Mouse (Mus musculus): ENCODE data around the gene Fmo2. TPM values are rescaled to one million over a fixed set of nuclear protein-coding genes. Genes with fewer than 3 reads are reported as not detected.

Gene Fmo2
- polyA plus RNA-seq, 1 experiment from 2014 or later: 5.2 TPM

DNA sequence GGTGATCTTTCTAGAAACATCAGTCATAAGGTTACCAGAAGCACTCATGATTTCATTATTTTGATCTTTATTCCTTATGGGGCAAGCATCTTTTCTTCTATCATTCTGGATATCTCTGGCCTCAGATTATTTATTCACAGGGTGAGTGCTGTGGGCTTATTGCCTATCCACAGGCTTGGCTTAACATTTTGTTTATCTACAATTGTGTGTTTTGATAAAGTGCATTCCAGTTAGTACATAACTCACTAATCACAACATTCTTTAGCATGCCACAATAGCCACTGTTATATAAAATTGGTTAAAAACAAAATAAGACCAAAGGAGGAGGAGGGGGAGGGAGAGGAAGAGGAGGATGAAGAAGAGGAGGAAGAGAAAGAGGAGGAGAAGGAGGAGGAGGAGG, 13.6 kb upstream of the Fmo2 start:
- H3K9ac ChIP-seq (ENCODE audit: low read depth, low read length): no peak overlapping the region
- no peaks in the 10 kb centered on the region for H3K9me3 ChIP-seq (ENCODE audit: control insufficient read depth, low read length)
- H3K4me1 ChIP-seq (ENCODE audit: control insufficient read depth, insufficient read depth, low read length): no peaks in the 10 kb centered on the region
- H3K4me2 ChIP-seq (ENCODE audit: low read depth, low read length): no peak overlapping the region
- DNase-seq (ENCODE audit: low spot score) (no peak), ATAC-seq (ENCODE audit: low read depth) (no peak)
- no peaks in the 10 kb centered on the region for H3K36me3 ChIP-seq (ENCODE audit: control insufficient read depth, insufficient read depth, low read length)
- H3K4me3 ChIP-seq (ENCODE audit: low read depth, low read length): no peak overlapping the region
- no peaks in the 10 kb centered on the region for H3K27me3 ChIP-seq (replicated peaks; ENCODE audit: control insufficient read depth, insufficient read depth, low read length)
- H3K27ac ChIP-seq (replicated peaks; ENCODE audit: low read depth, low read length): no peak overlapping the region

DNA sequence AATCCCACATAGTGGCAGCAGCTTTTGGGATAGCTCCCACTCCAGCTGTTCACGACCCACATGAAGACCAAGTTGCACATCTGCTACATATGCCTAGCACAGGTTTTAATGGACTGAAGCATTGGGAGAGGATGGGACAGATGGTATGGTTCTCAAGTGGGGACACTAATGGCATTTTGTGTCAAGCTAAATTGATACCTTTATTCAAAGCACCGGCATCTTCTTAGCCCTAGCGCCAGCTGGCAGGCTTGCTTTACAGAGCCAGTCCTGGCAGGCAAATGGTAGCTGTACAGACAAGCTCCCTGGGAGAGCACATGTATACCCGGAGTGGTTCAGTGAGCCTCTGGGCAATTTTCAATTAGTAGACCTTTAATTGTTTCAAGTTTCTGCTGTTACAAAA, 3.4 kb upstream of the Fmo2 start:
- 52% methylated on average over 4 of the region's 4 CpGs for WGBS
- ATAC-seq (ENCODE audit: low read depth): peak; percentile 77; the same call in 1 of the 2 replicates

DNA sequence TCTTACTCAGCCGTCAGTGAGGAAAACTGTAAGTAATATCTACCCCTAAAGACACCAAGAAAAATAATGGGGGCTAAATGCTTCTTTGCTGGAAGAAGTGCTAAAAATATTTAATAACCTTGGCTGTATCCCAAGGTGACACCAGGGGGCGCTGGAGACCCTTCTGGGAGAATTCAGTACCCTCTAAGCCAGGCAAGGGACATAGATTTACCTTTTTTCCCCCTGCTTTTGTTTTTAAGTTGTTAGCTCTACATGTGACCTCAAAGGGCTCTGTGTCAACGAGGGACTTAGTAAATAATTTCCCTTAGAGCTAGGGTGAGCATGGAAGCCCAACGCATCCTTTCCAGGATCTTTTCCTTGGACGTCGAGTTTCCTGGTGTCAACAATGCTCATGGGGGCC, 2.6 kb downstream of the Fmo2 start:
- ATAC-seq (ENCODE audit: low read depth) (0 out of 2 replicates have a peak, but pooled peaks have one; percentile 39), DNase-seq (ENCODE audit: low spot score) (peak; percentile 64)
- H3K9ac ChIP-seq (ENCODE audit: low read depth, low read length): no peak overlapping the region
- H3K36me3 ChIP-seq (ENCODE audit: control insufficient read depth, insufficient read depth, low read length): no peaks in the 10 kb centered on the region
- WGBS: 33% methylated on average over 6 of the region's 6 CpGs
- no peak overlapping the region for H3K27ac ChIP-seq (replicated peaks; ENCODE audit: low read depth, low read length)
- H3K27me3 ChIP-seq (replicated peaks; ENCODE audit: control insufficient read depth, insufficient read depth, low read length): no peaks in the 10 kb centered on the region
- no peak overlapping the region for H3K4me3 ChIP-seq (ENCODE audit: low read depth, low read length)
- no peaks in the 10 kb centered on the region for H3K9me3 ChIP-seq (ENCODE audit: control insufficient read depth, low read length)
- H3K4me2 ChIP-seq (ENCODE audit: low read depth, low read length): no peak overlapping the region
- H3K4me1 ChIP-seq (ENCODE audit: control insufficient read depth, insufficient read depth, low read length): no peaks in the 10 kb centered on the region

More for the DNA sequence above, 3.4 kb upstream of the Fmo2 start:
- H3K4me3 ChIP-seq (ENCODE audit: low read depth, low read length): no peak overlapping the region
- H3K4me1 ChIP-seq (ENCODE audit: control insufficient read depth, insufficient read depth, low read length): no peaks in the 10 kb centered on the region
- H3K27ac ChIP-seq (replicated peaks; ENCODE audit: low read depth, low read length): 0 out of 2 replicates have a peak overlapping the region, but pooled peaks have one; percentile 12
- H3K9ac ChIP-seq (ENCODE audit: low read depth, low read length): no peak overlapping the region
- H3K4me2 ChIP-seq (ENCODE audit: low read depth, low read length): no peak overlapping the region
- DNase-seq (ENCODE audit: low spot score): peak; percentile 73
- no peaks in the 10 kb centered on the region for H3K36me3 ChIP-seq (ENCODE audit: control insufficient read depth, insufficient read depth, low read length)
- no peaks in the 10 kb centered on the region for H3K9me3 ChIP-seq (ENCODE audit: control insufficient read depth, low read length)
- H3K27me3 ChIP-seq (replicated peaks; ENCODE audit: control insufficient read depth, insufficient read depth, low read length): no peaks in the 10 kb centered on the region

DNA sequence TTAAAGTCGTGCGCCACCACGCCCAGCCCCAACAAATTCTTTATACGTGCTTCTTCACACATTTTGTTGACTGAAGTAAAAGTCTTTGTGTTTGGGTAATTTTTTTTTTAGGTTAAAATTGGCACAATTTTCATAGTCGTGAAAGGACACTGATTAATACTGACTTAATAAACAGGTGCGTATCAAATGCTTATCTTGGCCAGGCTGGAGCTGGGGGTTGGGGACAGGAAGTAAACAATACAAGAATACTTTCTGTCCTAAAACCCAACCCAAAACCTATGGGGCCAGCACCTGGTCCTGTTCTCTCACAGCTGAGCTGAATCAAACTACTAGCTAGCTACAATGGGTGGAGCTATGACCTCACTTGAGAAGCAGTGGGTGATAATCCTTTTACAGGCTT, 5.5 kb downstream of the Fmo2 start:
- no peak overlapping the region for H3K27ac ChIP-seq (replicated peaks; ENCODE audit: low read depth, low read length)
- no peaks in the 10 kb centered on the region for H3K4me1 ChIP-seq (ENCODE audit: control insufficient read depth, insufficient read depth, low read length)
- no peak for ATAC-seq (ENCODE audit: low read depth)
- H3K36me3 ChIP-seq (ENCODE audit: control insufficient read depth, insufficient read depth, low read length): no peaks in the 10 kb centered on the region
- no peak overlapping the region for H3K4me3 ChIP-seq (ENCODE audit: low read depth, low read length)
- 91% methylated on average over 6 of the region's 6 CpGs for WGBS
- H3K9ac ChIP-seq (ENCODE audit: low read depth, low read length): no peak overlapping the region
- peaks cover 5% of the 10 kb centered on the region; the same call in 1 of the 2 replicates for H3K9me3 ChIP-seq (ENCODE audit: control insufficient read depth, low read length)
- no peak for DNase-seq (ENCODE audit: low spot score)
- H3K4me2 ChIP-seq (ENCODE audit: low read depth, low read length): no peak overlapping the region
- H3K27me3 ChIP-seq (replicated peaks; ENCODE audit: control insufficient read depth, insufficient read depth, low read length): no peaks in the 10 kb centered on the region

DNA sequence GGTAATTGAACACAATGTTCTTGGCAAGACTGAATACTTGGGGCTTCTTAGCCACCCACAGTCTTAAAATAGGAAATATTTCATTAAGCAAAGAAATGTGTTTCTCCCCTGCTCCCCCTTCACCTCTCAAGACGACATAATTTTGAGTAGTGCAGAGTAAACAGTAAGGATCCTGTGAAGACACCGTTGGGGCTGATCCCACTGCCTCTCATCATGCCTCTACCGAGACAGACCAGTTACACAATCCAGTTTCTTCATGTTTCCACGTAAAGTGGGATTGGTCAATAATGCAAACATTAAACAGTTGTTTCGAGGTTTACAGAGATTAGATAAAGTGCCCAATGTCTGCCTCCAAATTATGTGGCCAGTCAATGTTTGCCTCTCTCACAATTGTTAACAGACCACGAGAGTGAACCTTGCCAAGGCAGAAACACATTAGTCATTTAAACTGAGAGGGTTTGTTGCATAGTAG, 6.5 kb downstream of the Fmo2 start:
- Histone ChIP-seq H3K27ac (replicated peaks; ENCODE audit: low read depth, low read length) (no peak overlapping the region), H3K9me3 (ENCODE audit: control insufficient read depth, low read length) (peaks cover 5% of the 10 kb centered on the region; the same call in 1 of the 2 replicates), H3K4me2 (ENCODE audit: low read depth, low read length) (no peak overlapping the region), H3K36me3 (ENCODE audit: control insufficient read depth, insufficient read depth, low read length) (no peaks in the 10 kb centered on the region), H3K27me3 (replicated peaks; ENCODE audit: control insufficient read depth, insufficient read depth, low read length) (no peaks in the 10 kb centered on the region), H3K4me3 (ENCODE audit: low read depth, low read length) (no peak overlapping the region), H3K4me1 (ENCODE audit: control insufficient read depth, insufficient read depth, low read length) (no peaks in the 10 kb centered on the region), H3K9ac (ENCODE audit: low read depth, low read length) (no peak overlapping the region)
- 0 out of 2 replicates have a peak, but pooled peaks have one; percentile 44 for ATAC-seq (ENCODE audit: low read depth)
- 45% methylated on average over 6 of the region's 6 CpGs for WGBS
- peak; percentile 48 for DNase-seq (ENCODE audit: low spot score)

DNA sequence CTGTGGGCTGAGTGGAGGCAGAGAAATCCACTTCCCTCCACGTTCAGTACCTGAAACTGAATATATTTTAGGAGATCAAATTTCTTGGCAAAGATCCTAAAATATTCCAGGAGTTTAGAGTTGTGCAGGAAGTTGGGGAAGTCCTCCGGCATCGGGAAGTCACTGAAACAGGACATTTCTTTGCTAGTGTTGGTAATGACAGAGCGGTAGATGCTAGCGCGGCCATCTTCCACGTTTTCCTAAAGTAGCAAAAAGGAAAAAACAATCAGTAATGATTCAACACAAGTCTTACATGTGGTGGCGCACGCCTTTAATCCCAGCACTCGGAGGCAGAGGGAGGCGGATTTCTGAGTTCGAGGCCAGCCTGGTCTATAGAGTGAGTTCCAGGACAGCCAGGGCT, 9.9 kb downstream of the Fmo2 start:
- 78% methylated on average over 12 of the region's 12 CpGs for whole genome bisulfite sequencing
- no peak overlapping the region for H3K4me3 ChIP-seq (ENCODE audit: low read depth, low read length)
- no peak overlapping the region for H3K9ac ChIP-seq (ENCODE audit: low read depth, low read length)
- ATAC-seq (ENCODE audit: low read depth): no peak
- H3K4me1 ChIP-seq (ENCODE audit: control insufficient read depth, insufficient read depth, low read length): no peaks in the 10 kb centered on the region
- no peak overlapping the region for H3K4me2 ChIP-seq (ENCODE audit: low read depth, low read length)
- no peak for DNase-seq (ENCODE audit: low spot score)
- H3K27ac ChIP-seq (replicated peaks; ENCODE audit: low read depth, low read length): no peak overlapping the region
- H3K9me3 ChIP-seq (ENCODE audit: control insufficient read depth, low read length): peaks cover 5% of the 10 kb centered on the region; the same call in 1 of the 2 replicates
- H3K36me3 ChIP-seq (ENCODE audit: control insufficient read depth, insufficient read depth, low read length): no peaks in the 10 kb centered on the region
- H3K27me3 ChIP-seq (replicated peaks; ENCODE audit: control insufficient read depth, insufficient read depth, low read length): no peaks in the 10 kb centered on the region

DNA sequence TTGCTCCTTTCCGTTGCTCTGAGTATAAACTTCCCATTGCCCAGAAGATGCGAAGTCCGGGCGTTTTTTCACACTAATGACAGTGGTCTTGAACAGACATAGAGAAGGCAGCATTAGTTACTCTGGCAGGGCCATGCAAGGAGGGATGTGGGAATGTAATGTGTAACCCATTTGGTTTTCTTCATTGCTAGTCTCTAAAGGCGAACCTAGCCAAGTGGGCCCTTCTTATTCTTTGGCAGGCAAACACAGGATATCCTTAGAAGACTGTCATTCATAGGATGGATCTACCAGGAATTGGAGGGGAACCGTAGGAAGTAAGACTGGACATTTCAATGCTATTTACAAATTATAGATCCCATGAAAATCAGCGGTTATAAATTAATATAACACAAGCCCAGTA, 10.9 kb downstream of the Fmo2 start:
- ATAC-seq (ENCODE audit: low read depth) (no peak), DNase-seq (ENCODE audit: low spot score) (no peak)
- H3K36me3 ChIP-seq (ENCODE audit: control insufficient read depth, insufficient read depth, low read length): no peaks in the 10 kb centered on the region
- no peak overlapping the region for H3K27ac ChIP-seq (replicated peaks; ENCODE audit: low read depth, low read length)
- no peak overlapping the region for H3K9ac ChIP-seq (ENCODE audit: low read depth, low read length)
- H3K4me3 ChIP-seq (ENCODE audit: low read depth, low read length): no peak overlapping the region
- H3K4me1 ChIP-seq (ENCODE audit: control insufficient read depth, insufficient read depth, low read length): no peaks in the 10 kb centered on the region
- no peak overlapping the region for H3K4me2 ChIP-seq (ENCODE audit: low read depth, low read length)
- H3K27me3 ChIP-seq (replicated peaks; ENCODE audit: control insufficient read depth, insufficient read depth, low read length): no peaks in the 10 kb centered on the region
- 93% methylated on average over 7 of the region's 7 CpGs for WGBS
- peaks cover 5% of the 10 kb centered on the region; the same call in 1 of the 2 replicates for H3K9me3 ChIP-seq (ENCODE audit: control insufficient read depth, low read length)

DNA sequence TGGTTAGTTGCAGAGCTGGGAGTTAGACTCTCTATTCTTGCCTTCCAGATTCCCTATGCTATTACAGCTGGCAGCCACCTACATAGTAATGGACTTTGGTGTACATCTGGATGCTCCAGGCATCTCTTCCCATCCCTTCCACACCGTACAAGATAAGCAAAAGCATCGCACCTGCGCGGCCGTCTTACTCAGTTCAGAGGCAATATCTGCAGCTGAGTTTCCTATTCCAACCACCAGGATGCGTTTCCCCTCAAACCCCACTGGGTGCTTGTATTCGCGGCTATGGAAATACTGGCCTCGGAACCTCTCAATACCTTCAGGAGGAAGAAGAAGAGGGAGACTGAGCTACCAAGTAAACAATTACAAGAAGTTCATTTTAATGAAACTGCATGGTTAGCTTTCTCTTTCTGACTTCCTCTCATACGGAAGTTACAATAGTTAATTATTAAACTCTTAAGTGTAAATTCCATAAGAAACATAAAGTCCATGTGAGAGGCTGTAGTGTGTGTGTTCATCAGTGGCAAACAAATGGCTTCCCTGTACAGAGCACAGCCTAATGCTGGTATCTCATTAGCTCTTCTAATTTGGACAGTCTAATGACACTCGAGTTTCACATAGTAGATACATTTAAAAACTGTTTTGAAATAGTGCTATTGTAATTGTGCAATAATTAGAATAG, 12.2 kb downstream of the Fmo2 start:
- H3K27ac ChIP-seq (replicated peaks; ENCODE audit: low read depth, low read length): no peak overlapping the region
- DNase-seq (ENCODE audit: low spot score): no peak
- H3K27me3 ChIP-seq (replicated peaks; ENCODE audit: control insufficient read depth, insufficient read depth, low read length): no peaks in the 10 kb centered on the region
- WGBS: 87% methylated on average over 11 of the region's 11 CpGs
- ATAC-seq (ENCODE audit: low read depth): no peak
- no peaks in the 10 kb centered on the region for H3K4me1 ChIP-seq (ENCODE audit: control insufficient read depth, insufficient read depth, low read length)
- H3K9me3 ChIP-seq (ENCODE audit: control insufficient read depth, low read length): peaks cover 5% of the 10 kb centered on the region; the same call in 1 of the 2 replicates
- H3K4me3 ChIP-seq (ENCODE audit: low read depth, low read length): no peak overlapping the region
- no peak overlapping the region for H3K4me2 ChIP-seq (ENCODE audit: low read depth, low read length)
- H3K36me3 ChIP-seq (ENCODE audit: control insufficient read depth, insufficient read depth, low read length): no peaks in the 10 kb centered on the region
- H3K9ac ChIP-seq (ENCODE audit: low read depth, low read length): no peak overlapping the region

DNA sequence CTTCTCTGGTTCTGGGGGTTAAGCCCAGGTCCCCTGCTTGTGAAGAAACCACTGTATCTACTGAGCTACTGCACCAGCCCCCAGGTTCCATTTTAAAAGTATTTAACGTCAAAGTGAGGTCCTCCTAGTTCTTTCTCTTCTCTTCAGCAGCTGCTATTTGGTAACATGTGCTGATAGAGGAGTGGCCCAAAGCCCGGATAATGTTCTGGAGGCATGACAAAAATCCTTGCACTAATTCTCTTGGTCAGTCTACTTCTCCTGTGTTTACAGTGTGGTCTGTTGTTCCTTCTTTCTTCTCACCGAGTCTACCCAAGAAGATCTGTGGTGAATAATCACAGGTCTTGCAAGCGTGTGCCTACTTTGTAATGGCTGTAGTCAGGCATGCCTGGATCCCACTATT, 15.8 kb downstream of the Fmo2 start:
- H3K36me3 ChIP-seq (ENCODE audit: control insufficient read depth, insufficient read depth, low read length): no peaks in the 10 kb centered on the region
- no peaks in the 10 kb centered on the region for H3K27me3 ChIP-seq (replicated peaks; ENCODE audit: control insufficient read depth, insufficient read depth, low read length)
- no peak overlapping the region for H3K27ac ChIP-seq (replicated peaks; ENCODE audit: low read depth, low read length)
- no peak for ATAC-seq (ENCODE audit: low read depth)
- DNase-seq (ENCODE audit: low spot score): no peak
- no peak overlapping the region for H3K4me3 ChIP-seq (ENCODE audit: low read depth, low read length)
- H3K9me3 ChIP-seq (ENCODE audit: control insufficient read depth, low read length): no peaks in the 10 kb centered on the region
- H3K4me2 ChIP-seq (ENCODE audit: low read depth, low read length): no peak overlapping the region
- H3K9ac ChIP-seq (ENCODE audit: low read depth, low read length): no peak overlapping the region
- WGBS: 66% methylated on average over 4 of the region's 4 CpGs
- no peaks in the 10 kb centered on the region for H3K4me1 ChIP-seq (ENCODE audit: control insufficient read depth, insufficient read depth, low read length)
